Mouse (Mus musculus) CH12.LX (cell line): ENCODE results near the gene Rrp36.

Source experiments
- CHD2 ChIP-seq: IDR thresholded peaks from 2 replicates; pipeline ENCODE4 v1.6.1; 2011; ENCODE audit warnings: low read length, improper control_type of control experiment
- CTCF ChIP-seq, 2 experiments: IDR thresholded peaks in 1 of 2; conservative IDR thresholded peaks in 1 of 2; 2 replicates each; pipeline ENCODE4 v1.5.1; 2011 to 2012; ENCODE audit warnings: low read depth in 2 of 2, low read length in 2 of 2, improper control_type of control experiment in 1 of 2, inconsistent platforms in 1 of 2, mild to moderate bottlenecking in 1 of 2, moderate library complexity in 1 of 2
- E2F4 ChIP-seq: IDR thresholded peaks from 2 replicates; pipeline ENCODE4 v1.6.1; 2011; ENCODE audit warnings: low read depth, low read length, improper control_type of control experiment; ENCODE audit not compliant: insufficient replicate concordance
- HCFC1 ChIP-seq: IDR thresholded peaks from 2 replicates; pipeline ENCODE4 v1.6.1; 2012; ENCODE audit warnings: low read depth, mild to moderate bottlenecking, inconsistent platforms, low read length, improper control_type of control experiment
- POLR2A ChIP-seq: IDR thresholded peaks from 2 replicates; pipeline ENCODE4 v1.6.1; 2011; ENCODE audit warnings: low read depth, mild to moderate bottlenecking, improper control_type of control experiment, low read length
- SIN3A ChIP-seq: IDR thresholded peaks from 2 replicates; pipeline ENCODE4 v1.6.1; 2012; ENCODE audit warnings: low read length, improper control_type of control experiment, inconsistent platforms
- UBTF ChIP-seq: IDR thresholded peaks from 2 replicates; pipeline ENCODE4 v1.6.1; 2012; ENCODE audit warnings: low read depth, mild to moderate bottlenecking, inconsistent platforms, low read length, improper control_type of control experiment, moderate library complexity

DNA sequence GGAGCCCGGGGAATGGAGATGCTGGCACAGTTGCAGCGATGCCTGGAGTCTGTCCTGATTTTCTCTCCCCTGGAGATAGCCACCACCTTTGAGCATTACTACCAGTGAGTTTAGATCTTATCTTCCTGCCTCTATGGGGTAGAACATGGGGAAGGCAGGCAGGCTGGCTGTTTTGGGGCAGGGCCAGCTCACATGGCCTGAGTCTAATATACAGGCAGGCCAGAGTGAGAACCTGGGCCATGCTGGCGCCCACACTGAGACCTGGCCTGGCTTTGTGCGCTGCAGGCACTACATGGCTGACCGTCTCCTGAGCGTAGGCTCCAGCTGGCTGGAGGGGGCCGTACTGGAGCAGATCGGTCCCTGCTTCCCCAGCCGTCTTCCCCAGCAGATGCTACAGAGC, 12.8 kb downstream of the Rrp36 start:
- TF ChIP-seq UBTF, result no peak
- TF ChIP-seq CTCF (conservative IDR thresholded peaks at IDR 0.05 in 1 of 2, IDR thresholded peaks at IDR 0.05 in 1 of 2; ENCODE audit: low read depth in 2 of 2, low read length in 2 of 2), result no peak
- no peak for TF ChIP-seq POLR2A
- no peak for TF ChIP-seq E2F4
- no peak for TF ChIP-seq SIN3A
- no peak for TF ChIP-seq HCFC1
- no peak for TF ChIP-seq CHD2
